Mouse (Mus musculus) cerebellum, adult 2 months (tissue): ENCODE results near the gene Ggt6. TPM values are rescaled to one million over a fixed set of nuclear protein-coding genes. Genes with fewer than 3 reads are reported as not detected.

Experiments
- DNase-seq, 2 experiments: peaks; one replicate each; pipeline ENCODE4 v3.0.0; 2021
- H3K27ac ChIP-seq: fragments of 200-500 bp; 2 replicates; pipeline ENCODE4 v1.5.1; 2012; ENCODE audit warnings: low read length, control low read depth, inconsistent platforms; ENCODE audit not compliant: insufficient read depth
- H3K27me3 ChIP-seq: fragments of 200-500 bp; 2 replicates; pipeline ENCODE4 v1.6.1; 2012; ENCODE audit warnings: inconsistent platforms, mild to moderate bottlenecking, low read length, moderate library complexity; ENCODE audit not compliant: control insufficient read depth, insufficient read depth
- H3K4me1 ChIP-seq: fragments of 200-500 bp; 2 replicates; pipeline ENCODE4 v1.6.1; 2011; ENCODE audit warnings: low read length; ENCODE audit not compliant: control insufficient read depth, insufficient read depth
- H3K4me3 ChIP-seq: fragments of 200-500 bp; replicated peaks from 2 replicates; pipeline ENCODE3; 2011; ENCODE audit warnings: mild to moderate bottlenecking, low read depth, low read length, control low read depth; ENCODE audit not compliant: insufficient read depth
- CTCF ChIP-seq: fragments of 200-500 bp; IDR thresholded peaks from 2 replicates; pipeline ENCODE4 v1.5.1; 2011; ENCODE audit warnings: low read depth, mild to moderate bottlenecking, control low read depth, low read length, moderate library complexity, borderline replicate concordance; ENCODE audit not compliant: insufficient read depth
- POLR2A ChIP-seq: fragments of 200-500 bp; IDR thresholded peaks from 2 replicates; pipeline ENCODE4 v1.6.1; 2011; ENCODE audit warnings: low read length, control low read depth, borderline replicate concordance; ENCODE audit not compliant: insufficient read depth
- WGBS: fragments of 180-500 bp; shearing (Covaris S2); methylation state at CpG from one replicate; pipeline ENCODE4 v1.1.7; 2018; 5-methylcytosine and 5-hydroxymethylcytosine counted together
- polyA plus RNA-seq: library from polyadenylated mRNA; depleted of rRNA; stranded (reverse); fragments of >200 nt; gene quantifications from 2 replicates; pipeline ENCODE4 v1.2.3, GENCODE M21; 2012; rRNA removed

The Ggt6 gene
- polyA plus RNA-seq, 1 experiment: 0.15 TPM

GRCm38 (mm10) chr11:72484549-72484948, 49.2 kb downstream of the Ggt6 start:
- Histone ChIP-seq H3K4me3 (no peak overlapping the region), H3K27ac (no peak overlapping the region), H3K4me1 (no peaks in the 10 kb centered on the region), H3K27me3 (no peaks in the 10 kb centered on the region)
- 63% methylated on average over 6 of the region's 6 CpGs for WGBS
- DNase-seq: no peak
- TF ChIP-seq POLR2A (no peak), CTCF (no peak)

GRCm38 (mm10) chr11:72485157-72485556, 49.8 kb downstream of the Ggt6 start:
- TF ChIP-seq POLR2A (no peak), CTCF (no peak)
- no peak for DNase-seq
- 45% methylated on average over 5 of the region's 5 CpGs for WGBS
- H3K4me3 ChIP-seq: no peak overlapping the region
- no peaks in the 10 kb centered on the region for H3K27me3 ChIP-seq
- no peak overlapping the region for H3K27ac ChIP-seq
- H3K4me1 ChIP-seq: no peaks in the 10 kb centered on the region

GRCm38 (mm10) chr11:72485960-72486359, 50.6 kb downstream of the Ggt6 start:
- no peak overlapping the region for H3K4me3 ChIP-seq
- WGBS: 38% methylated on average over 11 of the region's 11 CpGs
- H3K27ac ChIP-seq: no peak overlapping the region

GRCm38 (mm10) chr11:72487171-72487570, 51.8 kb downstream of the Ggt6 start:
- no peak overlapping the region for H3K4me3 ChIP-seq
- TF ChIP-seq CTCF (no peak), POLR2A (no peak)
- H3K27ac ChIP-seq: no peak overlapping the region

More at GRCm38 (mm10) chr11:72485960-72486359, 50.6 kb downstream of the Ggt6 start:
- no peaks in the 10 kb centered on the region for H3K4me1 ChIP-seq
- DNase-seq: no peak
- TF ChIP-seq CTCF (no peak), POLR2A (no peak)
- no peaks in the 10 kb centered on the region for H3K27me3 ChIP-seq

GRCm38 (mm10) chr11:72487739-72488138, 52.4 kb downstream of the Ggt6 start:
- H3K27me3 ChIP-seq: no peaks in the 10 kb centered on the region
- H3K4me3 ChIP-seq: no peak overlapping the region
- TF ChIP-seq CTCF (no peak), POLR2A (no peak)
- 71% methylated on average over 2 of the region's 2 CpGs for WGBS
- H3K27ac ChIP-seq: no peak overlapping the region
- no peak for DNase-seq
- H3K4me1 ChIP-seq: no peaks in the 10 kb centered on the region

More at GRCm38 (mm10) chr11:72487171-72487570, 51.8 kb downstream of the Ggt6 start:
- H3K4me1 ChIP-seq: no peaks in the 10 kb centered on the region
- H3K27me3 ChIP-seq: no peaks in the 10 kb centered on the region
- 55% methylated on average over 5 of the region's 5 CpGs for whole genome bisulfite sequencing
- DNase-seq: no peak

Other genes starting within 250 kb of the Ggt6 start
- gene Gm43951, start 228.7 kb upstream of the Ggt6 start, polyA plus RNA-seq: 2.8 and 3.1 TPM in 2 replicates
- 19.4 and 19.8 TPM in 2 replicates for gene 4933427D14Rik, start 228.1 kb upstream of the Ggt6 start, polyA plus RNA-seq
- gene Txndc17, start 228.0 kb upstream of the Ggt6 start, polyA plus RNA-seq: 51.4 and 62.2 TPM in 2 replicates
- 28.5 and 31.7 TPM in 2 replicates for gene Med31, start 219.9 kb upstream of the Ggt6 start, polyA plus RNA-seq
- 9.6 TPM in 2 replicates for gene Slc13a5, start 168.3 kb upstream of the Ggt6 start, polyA plus RNA-seq
- 12.2 and 13.6 TPM in 2 replicates for gene Xaf1, start 133.9 kb upstream of the Ggt6 start, polyA plus RNA-seq
- gene Fbxo39, start 121.1 kb upstream of the Ggt6 start, polyA plus RNA-seq: not detected in 2 replicates
- gene Tekt1, start 73.1 kb upstream of the Ggt6 start, polyA plus RNA-seq: 1.1 and 2.3 TPM in 2 replicates
- gene Smtnl2, start 23.8 kb upstream of the Ggt6 start, polyA plus RNA-seq: 1.5 and 1.6 TPM in 2 replicates
- gene Mybbp1a, start 5.8 kb downstream of the Ggt6 start, polyA plus RNA-seq: 52.5 and 61.3 TPM in 2 replicates
- gene Spns2, start 54.4 kb downstream of the Ggt6 start, polyA plus RNA-seq: 55.3 and 59.5 TPM in 2 replicates
- 0.63 and 0.84 TPM in 2 replicates for gene Spns3, start 115.0 kb downstream of the Ggt6 start, polyA plus RNA-seq
- gene Ube2g1, start 171.8 kb downstream of the Ggt6 start, polyA plus RNA-seq: 41.3 and 44.5 TPM in 2 replicates